Mouse (Mus musculus): ENCODE results near the gene Tor1aip1.

DNA sequence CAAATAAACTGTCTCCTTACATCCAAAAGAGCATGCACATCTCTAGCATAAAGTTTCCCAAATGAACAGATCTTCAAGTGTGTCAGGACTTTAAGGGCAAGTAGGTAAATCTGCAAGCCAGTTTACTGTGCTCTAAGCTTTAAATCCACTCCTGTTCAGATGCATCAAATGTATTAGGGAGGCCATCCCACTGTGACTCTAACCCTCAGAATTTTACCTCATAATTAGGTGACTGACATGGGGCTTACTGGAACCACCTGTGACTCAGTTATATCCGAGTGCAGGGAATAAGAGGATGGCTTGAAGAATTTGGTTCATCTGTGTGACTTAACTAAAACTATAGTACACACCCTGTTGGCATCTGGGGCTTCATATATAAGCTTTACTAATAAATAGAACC lies 1.6 kb downstream of the Tor1aip1 start:
- TF ChIP-seq POLR2A (IDR thresholded peaks at IDR 0.05; ENCODE audit: low read depth, low read length) (no peak), CTCF (IDR thresholded peaks at IDR 0.05; ENCODE audit: extremely low read depth, insufficient read length, insufficient replicate concordance, low read depth, low read length) (no peak)
